Comparison of ENCODE assay signal across 8 mouse cellular contexts in genomic region chr2:30718329-30718675, GRCm38 (mm10).
A peak's percentile ranks its signal among the peaks of the same experiment; 100 is the strongest.
DNase-seq lines count a peak whose midpoint lies in the region; ATAC-seq lines count a peak whose summit lies in the region.

No protein-coding gene starts in this region.

- peak; percentile 70 to 72 for DNase-seq in B cell, adult 2 months
- DNase-seq in adrenal gland, postnatal 36 days, result peak; percentile 93
- peak; percentile 89 to 91 for DNase-seq in heart, adult 9 months (ENCODE audit: low spot score in 2 of 2)
- DNase-seq in kidney, adult 9 months, result peak; percentile 95
- peak; percentile 95 for DNase-seq in midbrain, embryonic 14.5 days

- peak overlapping the region; percentile 83 for H3K9ac ChIP-seq in embryonic facial prominence, embryonic 13.5 days
- H3K9ac ChIP-seq in limb, embryonic 13.5 days, result peak overlapping the region; percentile 69; the same call in 1 of the 2 replicates
- peak overlapping the region; percentile 45 for H3K9ac ChIP-seq in midbrain, embryonic 14.5 days (replicated peaks; ENCODE audit: low read length)
- H3K9ac ChIP-seq in stomach, embryonic 14.5 days (replicated peaks; ENCODE audit: low read depth, low read length), result peak overlapping the region; percentile 40; the same call in 1 of the 2 replicates

- H3K4me2 ChIP-seq in embryonic facial prominence, embryonic 13.5 days, result peak overlapping the region; percentile 74
- peak overlapping the region; percentile 73 for H3K4me2 ChIP-seq in limb, embryonic 13.5 days (replicated peaks)
- peak overlapping the region; percentile 59 for H3K4me2 ChIP-seq in midbrain, embryonic 14.5 days (ENCODE audit: low read length)
- H3K4me2 ChIP-seq in stomach, embryonic 14.5 days (replicated peaks; ENCODE audit: low read depth, low read length), result peak overlapping the region; percentile 86

- no peaks in the 10 kb centered on the region for H3K36me3 ChIP-seq in embryonic facial prominence, embryonic 13.5 days
- no peaks in the 10 kb centered on the region for H3K36me3 ChIP-seq in limb, embryonic 13.5 days
- H3K36me3 ChIP-seq in midbrain, embryonic 14.5 days (ENCODE audit: control insufficient read depth, insufficient read depth, low read length), result no peaks in the 10 kb centered on the region
- no peaks in the 10 kb centered on the region for H3K36me3 ChIP-seq in stomach, embryonic 14.5 days (ENCODE audit: control insufficient read depth, insufficient read depth, low read length)

- under 1% methylated on average over 12 of the region's 12 CpGs for WGBS in embryonic facial prominence, embryonic 13.5 days
- 1% methylated on average over 12 of the region's 12 CpGs for WGBS in limb, embryonic 13.5 days
- WGBS in midbrain, embryonic 14.5 days, result 0% methylated on average over 12 of the region's 12 CpGs
- 0% methylated on average over 12 of the region's 12 CpGs for WGBS in stomach, embryonic 14.5 days

- peak overlapping the region; percentile 38 for H3K4me3 ChIP-seq in embryonic facial prominence, embryonic 13.5 days
- peak overlapping the region; percentile 39 for H3K4me3 ChIP-seq in limb, embryonic 13.5 days
- peak overlapping the region; percentile 3; the same call in 1 of the 2 replicates for H3K4me3 ChIP-seq in midbrain, embryonic 14.5 days (replicated peaks; ENCODE audit: low read depth, low read length)
- peak overlapping the region; percentile 33; the same call in 1 of the 2 replicates for H3K4me3 ChIP-seq in stomach, embryonic 14.5 days (ENCODE audit: low read depth, low read length)

- H3K27me3 ChIP-seq in embryonic facial prominence, embryonic 13.5 days, result no peaks in the 10 kb centered on the region
- H3K27me3 ChIP-seq in limb, embryonic 13.5 days, result no peaks in the 10 kb centered on the region
- no peaks in the 10 kb centered on the region for H3K27me3 ChIP-seq in midbrain, embryonic 14.5 days (ENCODE audit: control insufficient read depth, insufficient read depth, low read length)
- no peaks in the 10 kb centered on the region for H3K27me3 ChIP-seq in stomach, embryonic 14.5 days (ENCODE audit: control insufficient read depth, insufficient read depth, low read length)

- no peaks in the 10 kb centered on the region for H3K9me3 ChIP-seq in embryonic facial prominence, embryonic 13.5 days
- no peaks in the 10 kb centered on the region for H3K9me3 ChIP-seq in limb, embryonic 13.5 days
- no peaks in the 10 kb centered on the region for H3K9me3 ChIP-seq in midbrain, embryonic 14.5 days (ENCODE audit: control insufficient read depth, low read length)
- H3K9me3 ChIP-seq in stomach, embryonic 14.5 days (ENCODE audit: control insufficient read depth, low read depth, low read length), result no peaks in the 10 kb centered on the region

- peaks cover 82% of the 10 kb centered on the region for H3K4me1 ChIP-seq in embryonic facial prominence, embryonic 13.5 days
- peaks cover 82% of the 10 kb centered on the region for H3K4me1 ChIP-seq in limb, embryonic 13.5 days
- H3K4me1 ChIP-seq in midbrain, embryonic 14.5 days (ENCODE audit: control insufficient read depth, insufficient read depth, low read length), result peaks cover 72% of the 10 kb centered on the region
- H3K4me1 ChIP-seq in stomach, embryonic 14.5 days (ENCODE audit: control insufficient read depth, insufficient read depth, low read length), result peaks cover 77% of the 10 kb centered on the region

- H3K27ac ChIP-seq in embryonic facial prominence, embryonic 13.5 days, result peak overlapping the region; percentile 100
- peak overlapping the region; percentile 98 for H3K27ac ChIP-seq in limb, embryonic 13.5 days
- peak overlapping the region; percentile 98 for H3K27ac ChIP-seq in midbrain, embryonic 14.5 days (replicated peaks; ENCODE audit: low read depth, low read length)
- H3K27ac ChIP-seq in stomach, embryonic 14.5 days (ENCODE audit: low read length), result peak overlapping the region; percentile 100

- peak; percentile 63 for ATAC-seq in embryonic facial prominence, embryonic 13.5 days (ENCODE audit: insufficient number of reproducible peaks, insufficient read depth, low FRiP score, low TSS enrichment, low read depth)
- ATAC-seq in limb, embryonic 13.5 days (ENCODE audit: low FRiP score, low read depth), result peak; percentile 65
- peak; percentile 77 for ATAC-seq in midbrain, embryonic 14.5 days (ENCODE audit: low FRiP score, low TSS enrichment)
- ATAC-seq in stomach, embryonic 14.5 days (ENCODE audit: insufficient number of reproducible peaks, insufficient read depth, low FRiP score, low read depth), result peak; percentile 74

Comparison
In these comparisons a context has a peak if more than half of its experiments do, and no peak if none do; other contexts are left out.
1. Peak in every context shown above with its lines: DNase-seq, ATAC-seq, H3K4me3 ChIP-seq and H3K27ac ChIP-seq.